Mouse (Mus musculus): ENCODE measurements around the gene Lsm12.
A peak's percentile ranks its signal among the peaks of the same experiment; 100 is the strongest.

Lsm12 gene

GRCm38 (mm10) chr11:102216886-102217240, 31.8 kb upstream of the Lsm12 start:
- DNase-seq (ENCODE audit: low read depth, low spot score) = no peak

- DNase-seq (ENCODE audit: low read depth, low spot score) = peak; percentile 78
Measured at GRCm38 (mm10) chr11:102216056-102216885, 31.2 kb upstream of the Lsm12 start.

GRCm38 (mm10) chr11:102215511-102215910, 30.4 kb upstream of the Lsm12 start:
- no peak for DNase-seq (ENCODE audit: low read depth, low spot score)

- no peak for DNase-seq (ENCODE audit: low read depth, low spot score)
Measured at GRCm38 (mm10) chr11:102214430-102215156, 29.5 kb upstream of the Lsm12 start.

- no peak for DNase-seq (ENCODE audit: low read depth, low spot score)
Measured at GRCm38 (mm10) chr11:102211936-102212341, 26.8 kb upstream of the Lsm12 start.

- DNase-seq (ENCODE audit: low read depth, low spot score) = no peak
Measured at GRCm38 (mm10) chr11:102211011-102211410, 25.9 kb upstream of the Lsm12 start.

- DNase-seq (ENCODE audit: low read depth, low spot score) = no peak
Measured at GRCm38 (mm10) chr11:102210185-102210584, 25.1 kb upstream of the Lsm12 start.

GRCm38 (mm10) chr11:102209742-102210141, 24.6 kb upstream of the Lsm12 start:
- no peak for DNase-seq (ENCODE audit: low read depth, low spot score)

GRCm38 (mm10) chr11:102208846-102209245, 23.8 kb upstream of the Lsm12 start:
- DNase-seq (ENCODE audit: low read depth, low spot score) = no peak

- no peak for DNase-seq (ENCODE audit: low read depth, low spot score)
Measured at GRCm38 (mm10) chr11:102207825-102208777, 23.0 kb upstream of the Lsm12 start.

- no peak for DNase-seq (ENCODE audit: low read depth, low spot score)
Measured at GRCm38 (mm10) chr11:102206481-102206880, 21.4 kb upstream of the Lsm12 start.

- DNase-seq (ENCODE audit: low read depth, low spot score) = peak; percentile 88
Measured at GRCm38 (mm10) chr11:102201408-102201821, 16.3 kb upstream of the Lsm12 start.

GRCm38 (mm10) chr11:102199856-102200255, 14.8 kb upstream of the Lsm12 start:
- DNase-seq (ENCODE audit: low read depth, low spot score) = no peak

- no peak for DNase-seq (ENCODE audit: low read depth, low spot score)
Measured at GRCm38 (mm10) chr11:102198245-102198644, 13.1 kb upstream of the Lsm12 start.

- DNase-seq (ENCODE audit: low read depth, low spot score) = no peak
Measured at GRCm38 (mm10) chr11:102196018-102196797, 11.1 kb upstream of the Lsm12 start.

- DNase-seq (ENCODE audit: low read depth, low spot score) = no peak
Measured at GRCm38 (mm10) chr11:102193657-102194440, 8.8 kb upstream of the Lsm12 start.

- DNase-seq (ENCODE audit: low read depth, low spot score) = no peak
Measured at GRCm38 (mm10) chr11:102190848-102191247, 5.8 kb upstream of the Lsm12 start.

GRCm38 (mm10) chr11:102189461-102190436, 4.7 kb upstream of the Lsm12 start, which contains the start of gene G6pc3:
TSS of gene G6pc3 (plus strand) at chr11:102189620.
- DNase-seq (ENCODE audit: low read depth, low spot score) = peak; percentile 92

- no peak for DNase-seq (ENCODE audit: low read depth, low spot score)
Measured at GRCm38 (mm10) chr11:102188980-102189379, 3.9 kb upstream of the Lsm12 start.

Data from telencephalon, adult 2 months (tissue).